Mouse (Mus musculus) liver, embryonic 15.5 days (tissue): ENCODE measurements around the gene Trim23. TPM values are rescaled to one million over a fixed set of nuclear protein-coding genes. Genes with fewer than 3 reads are reported as not detected.
"Not testable (repeated sequence)": the region's sequence is repeated elsewhere in the genome, so short reads cannot be mapped to it uniquely, and the experiment has no call there.

Experiments used
- ATAC-seq: fragments of 200-750 bp; cut with Nextera tagmentation; 2 replicates; pipeline ENCODE4 v1.8.0; 2017; ENCODE audit warnings: moderate number of reproducible peaks, mild to moderate bottlenecking, moderate library complexity; ENCODE audit not compliant: insufficient read depth
- H3K27ac ChIP-seq: fragments of 300-500 bp; sonication (generic); replicated peaks from 2 replicates; pipeline ENCODE4 v1.5.1; 2015; ENCODE audit warnings: mild to moderate bottlenecking, inconsistent platforms
- H3K27me3 ChIP-seq: fragments of 300-500 bp; sonication (generic); 2 replicates; pipeline ENCODE4 v1.6.1; 2015; ENCODE audit warnings: mild to moderate bottlenecking, inconsistent platforms
- H3K36me3 ChIP-seq: fragments of 300-500 bp; sonication (generic); replicated peaks from 2 replicates; pipeline ENCODE4 v1.6.1; 2015; ENCODE audit warnings: moderate library complexity, mild to moderate bottlenecking, inconsistent platforms
- H3K4me1 ChIP-seq: fragments of 300-500 bp; sonication (generic); replicated peaks from 2 replicates; pipeline ENCODE4 v1.6.1; 2015; ENCODE audit warnings: inconsistent platforms
- H3K4me2 ChIP-seq: fragments of 300-500 bp; sonication (generic); 2 replicates; pipeline ENCODE4 v1.6.1; 2015; ENCODE audit warnings: moderate library complexity, mild to moderate bottlenecking, inconsistent platforms
- H3K4me3 ChIP-seq: fragments of 300-500 bp; sonication (generic); replicated peaks from 2 replicates; pipeline ENCODE4 v1.5.1; 2015; ENCODE audit warnings: mild to moderate bottlenecking, inconsistent platforms
- H3K9ac ChIP-seq: fragments of 300-500 bp; sonication (generic); 2 replicates; pipeline ENCODE4 v1.6.1; 2015; ENCODE audit warnings: moderate library complexity, mild to moderate bottlenecking, inconsistent platforms
- H3K9me3 ChIP-seq: fragments of 300-500 bp; sonication (generic); replicated peaks from 2 replicates; pipeline ENCODE4 v1.6.1; 2016; ENCODE audit warnings: inconsistent platforms
- WGBS: fragments of 180-500 bp; shearing (Covaris S2); methylation state at CpG from one replicate; pipeline ENCODE4 v1.1.7; 2015; ENCODE audit warnings: mixed read lengths; ENCODE audit not compliant: insufficient replicate concordance; 5-methylcytosine and 5-hydroxymethylcytosine counted together
- polyA plus RNA-seq: library from polyadenylated mRNA; unstranded; fragments of >200 nt; fragmentation: Nextera tagmentation; extraction: Ambion mirVana; gene quantifications from 2 replicates; pipeline ENCODE4 v1.2.1, GENCODE M21; 2015

Trim23 gene
- polyA plus RNA-seq, 1 experiment from 2014 or later: 9.1 TPM

DNA sequence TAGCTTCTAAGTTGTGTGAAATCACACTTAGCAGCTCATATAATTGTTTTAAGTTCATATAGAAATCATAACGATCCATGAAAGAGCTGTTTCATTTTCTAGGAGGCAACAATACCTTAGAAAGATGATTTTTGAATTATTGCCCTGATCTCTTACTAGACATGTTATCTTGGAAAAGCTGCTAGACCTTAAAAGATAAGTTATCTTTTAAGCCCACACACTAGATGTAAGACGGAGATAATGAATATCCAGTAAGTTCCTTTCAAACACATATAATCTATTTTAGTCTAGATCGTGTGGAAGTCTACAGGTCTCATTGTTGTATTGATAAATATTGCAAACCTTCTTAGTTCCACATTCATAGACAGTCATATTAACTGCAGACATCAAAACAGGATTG is 1.7 kb upstream of the Trim23 start:
- WGBS: 28% methylated on average over 3 of the region's 3 CpGs
- peak overlapping the region; percentile 78 for H3K4me2 ChIP-seq
- H3K4me1 ChIP-seq: peaks cover 28% of the 10 kb centered on the region
- H3K27me3 ChIP-seq: no peaks in the 10 kb centered on the region
- peak overlapping the region; percentile 54 for H3K9ac ChIP-seq
- no peak overlapping the region for H3K27ac ChIP-seq
- peak overlapping the region; percentile 88 for H3K4me3 ChIP-seq
- peaks cover 21% of the 10 kb centered on the region for H3K36me3 ChIP-seq
- no peak for ATAC-seq
- no peaks in the 10 kb centered on the region for H3K9me3 ChIP-seq

DNA sequence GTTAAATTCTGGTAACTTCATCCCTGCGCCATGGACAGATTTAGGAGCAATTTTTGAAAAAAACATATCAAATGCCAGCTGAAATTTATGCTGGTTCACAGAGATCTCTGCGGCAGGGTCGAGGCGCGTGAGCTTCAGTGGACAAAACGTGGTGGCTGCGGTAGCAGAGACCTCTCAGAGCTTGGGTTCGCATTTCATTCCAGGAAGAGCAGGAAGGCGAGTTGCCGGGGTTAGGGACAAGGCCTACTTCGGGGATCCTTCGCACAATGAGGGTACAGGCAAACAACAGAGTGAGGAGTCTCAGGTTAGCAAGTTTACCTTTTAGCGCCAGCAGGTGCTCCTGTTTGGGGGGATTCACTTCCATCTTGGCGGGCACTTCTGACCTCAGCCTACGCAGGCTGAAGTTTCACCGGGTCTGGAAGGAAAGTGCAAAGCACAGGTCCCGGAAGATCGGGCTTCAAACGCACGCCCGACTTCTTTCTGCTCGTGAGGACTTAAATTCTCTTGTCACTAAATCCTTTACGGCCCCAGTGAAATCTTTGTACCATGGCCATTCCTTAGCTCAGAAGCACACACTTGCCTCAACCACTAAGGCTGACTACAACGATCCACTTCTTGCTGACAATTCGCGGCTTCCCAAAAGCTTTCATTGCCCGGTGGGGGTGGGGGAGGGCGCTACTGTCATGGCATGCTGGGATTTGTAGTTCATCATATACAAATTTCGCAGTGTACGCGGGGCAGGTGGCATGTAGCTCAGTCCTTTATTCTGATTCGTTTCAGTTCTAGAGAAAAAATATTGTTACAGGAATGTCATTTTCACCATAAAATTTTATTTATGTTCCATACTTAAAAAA is 574 bp upstream of the Trim23 start, which contains the start of gene Trappc13:
Gene Trappc13, minus strand, starts transcription at position 674 of the 854 bp plus-strand sequence.
- Histone ChIP-seq H3K27ac (peak within 1 kb of the TSS; percentile 93), H3K27me3 (no peaks in the 10 kb centered on the region), H3K36me3 (peaks cover 28% of the 10 kb centered on the region), H3K4me1 (peaks cover 22% of the 10 kb centered on the region), H3K9me3 (no peaks in the 10 kb centered on the region), H3K4me3 (peak within 1 kb of the TSS; percentile 88), H3K9ac (peak within 1 kb of the TSS; percentile 88), H3K4me2 (peak within 1 kb of the TSS; percentile 78)
- WGBS: under 1% methylated on average over 32 of the region's 32 CpGs
- peak; percentile 84 for ATAC-seq

DNA sequence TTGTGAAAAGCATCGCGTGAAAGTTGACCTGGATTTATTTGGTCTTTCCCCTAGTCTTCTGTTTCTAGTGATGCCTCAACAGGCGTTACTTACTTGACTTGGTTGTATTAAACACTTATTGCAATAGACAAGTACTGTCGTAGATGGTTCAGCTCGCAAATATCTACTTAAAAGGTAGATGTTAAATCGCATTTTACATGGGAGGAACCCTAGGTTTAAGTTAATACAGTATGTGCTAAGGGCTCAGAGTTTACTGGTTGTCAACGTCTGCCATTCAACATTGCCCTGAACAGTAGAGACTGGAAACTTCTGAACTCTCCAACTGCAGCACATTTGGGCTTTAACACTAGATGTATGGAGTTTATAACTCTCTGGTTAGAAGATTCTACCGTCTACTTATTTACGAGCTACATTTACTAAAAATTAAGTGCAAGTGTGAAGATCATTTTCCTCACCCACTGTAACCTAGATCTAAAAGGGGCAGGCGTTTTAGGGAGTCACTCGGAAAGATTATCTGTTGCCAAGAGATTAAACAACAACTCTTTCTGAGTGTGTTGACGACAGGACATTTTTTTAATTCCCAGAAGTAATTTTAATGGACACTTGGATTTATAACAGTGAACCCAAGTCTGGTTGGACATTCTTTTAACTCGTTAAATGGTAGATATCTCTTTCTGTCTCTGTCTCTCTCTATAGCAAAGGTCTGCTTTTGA is 735 bp downstream of the Trim23 start:
- Histone ChIP-seq H3K27me3 (no peaks in the 10 kb centered on the region), H3K36me3 (peaks cover 36% of the 10 kb centered on the region), H3K4me2 (peak overlapping the region; percentile 64), H3K27ac (peak overlapping the region; percentile 93), H3K9me3 (no peaks in the 10 kb centered on the region), H3K4me1 (peaks cover 16% of the 10 kb centered on the region), H3K4me3 (peak overlapping the region; percentile 88), H3K9ac (peak overlapping the region; percentile 88)
- 8% methylated on average over 13 of the region's 13 CpGs for WGBS
- no peak; the same call in 1 of the 2 replicates for ATAC-seq

- H3K27me3 ChIP-seq: no peaks in the 10 kb centered on the region
- H3K27ac ChIP-seq: no peak overlapping the region
- H3K9ac ChIP-seq: no peak overlapping the region
- no peak overlapping the region for H3K4me3 ChIP-seq
- H3K4me2 ChIP-seq: no peak overlapping the region
- WGBS: 76% methylated on average over 4 of the region's 4 CpGs
- no peak for ATAC-seq
- no peaks in the 10 kb centered on the region for H3K9me3 ChIP-seq
- no peaks in the 10 kb centered on the region for H3K4me1 ChIP-seq
- H3K36me3 ChIP-seq: peaks cover 49% of the 10 kb centered on the region
Measured at GRCm38 (mm10) chr13:104187357-104187756, 8.8 kb downstream of the Trim23 start.

DNA sequence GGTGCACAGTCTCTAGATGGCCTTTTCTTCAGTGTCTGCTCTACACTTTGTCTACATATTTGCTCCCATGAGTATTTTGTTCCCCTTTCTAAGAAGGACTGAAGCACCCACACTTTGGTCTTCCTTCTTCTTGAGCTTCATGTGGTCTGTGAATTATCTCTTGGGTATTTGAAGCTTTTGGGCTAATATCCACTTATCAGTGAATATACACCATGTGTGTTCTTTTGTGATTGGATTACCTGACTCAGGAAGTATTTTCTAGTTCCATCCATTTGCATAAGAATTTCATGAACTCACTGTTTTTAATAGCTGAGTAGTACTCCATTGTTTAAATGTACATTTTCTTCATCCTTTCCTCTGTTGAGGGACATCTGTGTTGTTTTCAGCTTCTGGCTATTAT is 17.3 kb downstream of the Trim23 start:
- H3K27me3 ChIP-seq, H3K27ac ChIP-seq, H3K4me2 ChIP-seq, H3K4me3 ChIP-seq, H3K9me3 ChIP-seq, H3K4me1 ChIP-seq, H3K9ac ChIP-seq, ATAC-seq: not testable (repeated sequence)
- peaks cover 55% of the 10 kb centered on the region for H3K36me3 ChIP-seq

DNA sequence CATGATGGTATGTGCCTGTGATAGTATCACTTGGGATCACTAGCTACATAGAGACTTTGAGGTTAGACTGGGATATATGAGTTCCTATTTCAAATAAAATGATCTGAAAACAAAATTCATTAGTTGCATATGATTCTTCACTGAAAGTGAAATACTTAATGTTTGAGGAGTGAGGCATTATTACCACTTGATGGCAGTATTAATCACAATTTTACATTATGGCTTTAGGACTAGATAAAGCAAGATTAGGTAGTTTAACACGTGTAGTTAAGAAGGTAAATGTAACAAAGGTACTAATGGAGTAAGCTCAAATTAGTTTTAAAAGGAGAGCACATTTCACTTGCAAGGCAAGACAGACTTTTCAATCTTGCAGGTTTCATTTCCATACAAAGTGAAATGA is 25.7 kb downstream of the Trim23 start:
- Histone ChIP-seq H3K4me2 (no peak overlapping the region), H3K4me1 (no peaks in the 10 kb centered on the region), H3K27me3 (no peaks in the 10 kb centered on the region), H3K9ac (no peak overlapping the region), H3K4me3 (no peak overlapping the region), H3K36me3 (peaks cover 52% of the 10 kb centered on the region), H3K9me3 (no peaks in the 10 kb centered on the region), H3K27ac (no peak overlapping the region)
- ATAC-seq: no peak
- 35% methylated on average over 1 of the region's 1 CpGs for WGBS

GRCm38 (mm10) chr13:104227478-104227877 is 48.9 kb downstream of the Trim23 start:
- WGBS: 26% methylated on average over 3 of the region's 3 CpGs
- H3K27ac ChIP-seq: peak overlapping the region; percentile 99; the same call in 1 of the 2 replicates
- H3K27me3 ChIP-seq: no peaks in the 10 kb centered on the region
- H3K4me3 ChIP-seq: peak overlapping the region; percentile 83
- no peaks in the 10 kb centered on the region for H3K9me3 ChIP-seq
- H3K4me2 ChIP-seq: peak overlapping the region; percentile 68
- peak overlapping the region; percentile 81 for H3K9ac ChIP-seq
- ATAC-seq: no peak
- peaks cover 12% of the 10 kb centered on the region for H3K36me3 ChIP-seq
- peaks cover 15% of the 10 kb centered on the region for H3K4me1 ChIP-seq

- under 1% methylated on average over 55 of the region's 55 CpGs for WGBS
- H3K4me1 ChIP-seq: peaks cover 15% of the 10 kb centered on the region
- H3K27ac ChIP-seq: peak within 1 kb of the TSS; percentile 99
- H3K4me2 ChIP-seq: peak within 1 kb of the TSS; percentile 68
- peaks cover 15% of the 10 kb centered on the region for H3K36me3 ChIP-seq
- peak within 1 kb of the TSS; percentile 83 for H3K4me3 ChIP-seq
- no peaks in the 10 kb centered on the region for H3K27me3 ChIP-seq
- ATAC-seq: peak; percentile 97
- H3K9ac ChIP-seq: peak within 1 kb of the TSS; percentile 84
- no peaks in the 10 kb centered on the region for H3K9me3 ChIP-seq
Measured at GRCm38 (mm10) chr13:104228384-104229066, 49.9 kb downstream of the Trim23 start, which contains the start of the genes Cenpk and Ppwd1. Cenpk (plus strand) TSS chr13:104228611. Ppwd1 (minus strand) TSS chr13:104228843.

- Histone ChIP-seq H3K27me3 (no peaks in the 10 kb centered on the region), H3K4me1 (peaks cover 15% of the 10 kb centered on the region), H3K27ac (peak overlapping the region; percentile 99), H3K9ac (peak overlapping the region; percentile 84), H3K4me3 (peak overlapping the region; percentile 83), H3K4me2 (peak overlapping the region; percentile 68), H3K36me3 (peaks cover 15% of the 10 kb centered on the region), H3K9me3 (no peaks in the 10 kb centered on the region)
- peak; percentile 45 for ATAC-seq
- 2% methylated on average over 15 of the region's 15 CpGs for WGBS
Measured at GRCm38 (mm10) chr13:104229181-104229580, 50.6 kb downstream of the Trim23 start.
